Mouse (Mus musculus) ES-Bruce4 (cell line): Measurements from ENCODE around the gene Bub1b.

Experiments
- CTCF ChIP-seq: IDR thresholded peaks from one replicate; pipeline ENCODE4 v1.8.1; 2011; ENCODE audit warnings: low read depth, low read length
- EP300 ChIP-seq: IDR thresholded peaks from 2 replicates; pipeline ENCODE4 v1.6.1; 2011; ENCODE audit warnings: low read depth, low read length; ENCODE audit not compliant: insufficient read depth
- POLR2A ChIP-seq: IDR thresholded peaks from one replicate; pipeline ENCODE4 v1.8.1; 2011; ENCODE audit warnings: low read length; ENCODE audit not compliant: insufficient read depth

DNA sequence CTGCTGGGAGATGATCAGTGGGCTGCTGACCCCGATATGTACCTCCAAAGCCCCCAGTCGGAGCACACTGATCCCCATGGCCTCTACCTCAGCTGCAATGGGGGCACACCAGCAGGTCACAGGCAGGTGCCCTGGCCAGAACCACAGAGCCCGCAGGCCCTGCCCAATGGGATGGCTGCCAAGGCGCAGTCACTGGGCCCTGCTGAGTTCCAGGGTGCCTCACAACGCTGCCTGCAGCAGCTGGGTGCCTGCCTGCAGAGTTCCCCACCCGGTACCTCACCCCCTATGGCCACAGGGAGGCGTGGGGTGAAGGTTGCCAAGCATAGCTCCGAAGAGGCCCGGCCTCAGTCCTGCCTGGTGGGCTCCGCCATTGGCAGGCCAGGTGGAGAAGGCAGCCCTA lies 91.9 kb downstream of the Bub1b start:
- no peak for TF ChIP-seq CTCF
- TF ChIP-seq EP300 = no peak
- no peak for TF ChIP-seq POLR2A
